Mouse (Mus musculus): ENCODE measurements at regions not wholly inside any gene's neighbourhood (a gene's known extent, or its start where the extent isn't known, plus 50 kb on each side); places are given as distances from the start of the nearest gene placed in this dataset.

DNA sequence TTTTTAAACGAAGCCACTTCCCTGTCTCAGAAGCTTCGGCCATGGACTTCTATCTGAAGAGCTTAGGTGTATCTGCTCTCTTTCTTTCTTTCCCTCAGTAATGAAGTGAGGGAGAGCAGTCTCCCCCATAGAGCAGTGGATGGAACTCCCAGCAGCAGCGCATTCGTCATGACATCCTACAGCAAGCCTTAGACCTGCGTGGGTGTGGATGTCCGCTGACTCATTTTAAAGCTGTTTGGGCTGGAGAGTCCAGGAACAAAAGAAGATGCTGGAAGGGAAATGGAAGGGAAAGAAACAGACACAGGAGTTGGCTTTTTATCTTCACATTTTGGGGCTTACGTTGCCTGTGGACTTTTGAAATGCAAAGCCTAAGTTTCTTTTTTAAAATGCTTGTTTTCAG lies 190.3 kb upstream of the Arhgap24 start:
- DNase-seq (ENCODE audit: low read depth, low spot score) = no peak

DNA sequence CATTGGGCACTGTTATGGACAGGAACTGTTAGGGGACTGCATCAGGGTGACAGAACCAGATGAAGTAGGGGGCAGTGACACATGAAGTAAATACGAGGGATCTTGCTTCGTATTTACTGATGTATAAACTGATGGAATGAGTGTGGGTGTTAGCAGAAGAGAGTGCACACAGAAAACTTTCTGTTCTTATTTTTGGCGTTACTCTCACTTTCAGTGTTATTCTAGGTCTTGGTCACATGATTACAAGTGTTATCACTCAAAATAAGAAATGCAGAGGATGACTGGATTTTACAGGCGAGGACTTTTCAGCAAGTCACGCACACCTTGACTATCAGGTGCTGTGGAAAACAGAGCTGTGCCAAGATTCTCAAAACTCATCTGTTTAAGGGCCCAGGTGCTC lies 185.6 kb upstream of the Arhgap24 start:
- DNase-seq (ENCODE audit: low read depth, low spot score) = no peak

DNA sequence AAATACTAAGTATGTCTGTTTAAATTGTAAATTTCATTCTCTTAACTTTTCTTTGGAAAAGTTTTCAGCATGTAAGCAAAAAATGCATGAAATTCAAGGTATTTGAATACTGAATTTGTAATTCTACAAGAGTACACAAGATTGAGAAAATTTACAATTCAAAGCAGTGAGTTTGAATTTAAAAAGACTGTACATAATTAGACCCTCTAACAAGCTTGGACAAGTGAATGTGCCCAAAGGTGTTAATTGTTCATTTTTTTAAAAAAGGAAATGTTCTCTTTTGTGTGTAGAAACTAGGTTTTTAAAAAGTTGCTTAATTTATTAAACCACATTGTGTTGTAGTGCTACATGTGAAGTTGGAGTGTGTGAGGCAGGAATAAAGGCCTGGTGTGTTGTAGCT lies 174.9 kb upstream of the Arhgap24 start:
- no peak for DNase-seq (ENCODE audit: low read depth, low spot score)

DNA sequence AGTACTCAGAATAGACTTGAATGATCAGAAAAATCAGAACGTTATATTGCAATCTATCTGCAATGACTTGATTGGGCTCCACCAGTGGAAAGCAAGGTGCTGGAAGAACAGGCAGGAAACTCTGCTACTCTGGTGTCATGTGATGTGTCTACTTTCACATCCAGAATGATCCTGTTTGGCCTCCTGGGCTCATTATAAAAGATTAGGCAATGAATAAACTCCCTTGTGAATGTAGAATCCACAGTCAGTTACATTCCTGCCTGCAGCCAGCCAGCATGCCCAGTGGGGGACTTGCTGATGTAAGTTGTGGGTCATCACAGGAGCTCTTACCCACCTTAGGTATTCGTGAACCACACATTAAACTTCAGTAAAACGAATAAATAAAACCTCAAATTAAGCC lies 174.5 kb upstream of the Arhgap24 start:
- DNase-seq (ENCODE audit: low read depth, low spot score) = no peak

DNA sequence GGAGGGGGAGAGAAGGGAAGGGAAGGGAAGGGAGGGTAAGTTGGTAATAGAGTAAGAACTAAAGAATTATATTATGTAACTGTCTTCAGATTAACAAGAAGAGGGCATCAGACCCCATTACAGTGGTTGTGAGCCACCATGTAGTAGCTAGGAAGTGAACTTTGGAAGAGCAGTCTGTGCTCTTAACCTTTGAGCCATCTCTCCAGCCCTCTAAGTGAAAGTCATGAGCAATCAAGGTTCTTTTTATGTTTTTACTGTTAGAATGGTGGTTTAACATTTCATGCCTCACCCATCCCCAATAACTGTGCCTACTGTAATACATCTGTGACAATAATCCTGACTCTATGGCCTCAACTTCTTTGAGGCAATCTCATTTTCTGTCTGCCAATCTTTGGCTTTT lies 169.6 kb upstream of the Arhgap24 start:
- DNase-seq (ENCODE audit: low read depth, low spot score) = no peak

DNA sequence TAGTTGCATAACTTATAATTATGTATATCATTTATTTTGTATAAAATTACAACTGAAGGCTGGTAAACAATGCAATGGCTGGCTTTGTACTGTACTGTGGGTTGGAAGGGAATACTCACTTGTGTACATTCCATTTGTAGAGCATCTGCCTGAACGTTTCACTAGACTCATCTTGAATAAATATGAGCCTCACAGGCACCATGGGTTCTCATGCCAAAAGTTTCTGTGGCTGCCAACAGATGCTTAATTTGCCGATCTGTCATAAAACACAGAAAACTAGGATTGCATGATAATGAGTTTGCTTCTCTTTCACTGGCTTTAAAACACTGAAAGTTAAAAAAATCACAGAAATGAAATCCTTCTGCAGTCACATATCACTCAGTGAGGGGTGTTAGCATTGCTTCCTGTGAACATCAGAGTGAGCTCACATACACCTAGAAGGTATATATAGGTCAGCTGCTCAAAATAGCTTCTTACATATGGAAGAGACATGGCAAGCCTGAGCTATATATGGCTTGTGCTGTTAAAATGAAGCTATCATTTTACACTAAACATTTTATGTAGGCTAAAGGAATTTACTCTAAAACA lies 152.9 kb upstream of the Arhgap24 start:
- no peak for DNase-seq (ENCODE audit: low read depth, low spot score)

DNA sequence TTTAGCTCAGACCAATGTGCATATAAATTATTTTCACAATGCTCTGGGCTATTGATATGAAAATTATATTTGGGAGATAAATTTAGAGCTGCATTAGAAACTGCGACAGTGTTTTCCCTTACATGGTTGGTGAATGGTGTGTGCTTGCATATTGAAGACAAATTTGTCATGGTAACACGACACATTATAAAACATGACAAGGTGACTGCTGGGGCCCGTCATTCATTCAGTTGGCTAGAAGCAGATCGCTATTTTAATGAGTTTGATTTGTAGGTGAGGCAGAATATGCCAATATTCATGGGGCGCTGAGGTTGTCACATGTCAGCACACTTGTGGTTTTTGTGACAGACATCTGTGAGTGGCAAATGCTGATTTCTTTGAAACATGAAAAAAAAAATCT lies 147.3 kb upstream of the Arhgap24 start:
- DNase-seq (ENCODE audit: low read depth, low spot score) = no peak

DNA sequence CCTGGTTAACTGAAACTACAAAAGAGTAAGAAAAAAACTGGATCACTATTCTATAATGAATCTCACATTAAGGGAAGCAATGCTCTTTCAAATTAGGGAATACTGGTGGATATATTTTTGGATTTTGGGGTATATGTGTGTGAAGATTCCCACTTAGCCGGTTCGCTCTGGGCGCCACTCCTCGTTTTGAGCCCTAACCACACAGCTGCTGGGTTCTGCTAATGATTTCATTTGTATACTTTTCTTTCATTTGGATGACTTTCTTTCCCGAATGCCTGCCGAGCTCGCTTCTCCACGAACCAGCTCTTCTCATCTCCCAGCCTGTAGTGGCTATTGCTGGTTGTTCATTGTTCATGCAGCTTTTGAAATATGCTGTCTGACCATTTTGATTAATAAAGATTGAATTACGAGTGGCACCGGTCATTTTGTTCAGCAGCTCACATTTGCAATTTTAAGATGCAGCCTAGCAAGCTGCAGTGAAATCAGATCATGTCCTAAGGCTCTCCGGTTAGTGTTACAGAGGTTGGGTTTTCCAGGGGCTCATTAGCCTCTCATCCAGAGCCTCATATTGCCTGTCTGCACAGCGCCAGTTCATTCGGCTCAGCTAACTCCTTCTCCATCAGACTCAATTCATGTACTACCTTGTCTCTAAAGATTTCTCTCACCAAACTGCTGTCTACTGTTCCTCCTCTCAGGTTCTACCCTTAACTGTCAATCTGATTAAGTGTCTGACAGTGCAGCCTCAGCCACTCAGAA lies 146.6 kb upstream of the Arhgap24 start:
- no peak for DNase-seq (ENCODE audit: low read depth, low spot score)

DNA sequence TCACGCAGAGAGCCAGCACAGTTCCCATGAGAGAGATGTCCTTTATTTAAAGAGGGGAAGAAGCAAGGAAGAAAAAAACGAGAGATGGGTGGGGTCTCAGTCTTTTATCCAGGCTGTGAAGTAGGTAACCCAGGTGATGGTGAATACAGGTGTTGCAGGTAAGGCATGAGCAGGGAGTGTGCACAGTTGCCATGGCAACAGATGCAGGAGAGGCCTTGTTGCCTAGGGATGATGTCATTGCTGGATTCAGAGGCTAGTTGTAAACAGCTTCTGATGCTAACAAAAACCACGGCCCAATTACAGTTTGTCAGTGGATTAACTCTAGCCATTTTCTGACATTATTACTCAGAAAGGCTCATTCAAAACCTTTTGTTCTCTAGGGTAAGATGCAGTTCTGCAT lies 114.7 kb upstream of the Arhgap24 start:
- no peak for DNase-seq (ENCODE audit: low read depth, low spot score)

DNA sequence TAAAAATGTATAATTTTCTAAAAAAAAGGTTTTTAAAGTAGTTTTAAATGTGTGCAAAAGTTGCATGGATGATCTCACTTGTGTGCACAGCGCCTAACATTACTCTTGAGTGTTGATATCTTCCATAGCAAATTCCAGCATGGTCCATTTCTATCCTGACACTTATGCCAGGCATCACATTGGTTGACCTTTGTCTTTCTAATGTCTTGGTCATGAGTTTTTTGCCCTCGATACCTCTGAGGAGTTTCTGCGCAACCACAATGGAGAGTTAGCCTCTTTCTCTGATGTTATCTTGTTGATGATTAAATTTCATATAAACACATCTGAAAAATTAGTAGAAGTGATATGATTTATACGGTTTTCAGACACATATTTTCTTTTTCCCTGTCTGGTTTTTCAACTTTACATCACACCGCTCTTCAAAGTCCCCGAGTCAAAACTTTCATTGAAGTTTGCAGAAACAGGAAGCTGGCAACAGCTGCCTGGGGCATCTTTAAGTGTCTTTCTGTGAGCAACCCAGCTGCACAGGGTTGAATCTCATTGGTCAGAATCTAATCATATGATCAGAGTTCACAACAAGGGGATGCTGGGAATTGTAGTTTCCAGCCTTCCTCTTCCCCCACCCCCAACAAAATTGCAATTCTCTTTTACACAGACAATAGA lies 107.8 kb upstream of the Arhgap24 start:
- DNase-seq (ENCODE audit: low read depth, low spot score) = peak; percentile 20

DNA sequence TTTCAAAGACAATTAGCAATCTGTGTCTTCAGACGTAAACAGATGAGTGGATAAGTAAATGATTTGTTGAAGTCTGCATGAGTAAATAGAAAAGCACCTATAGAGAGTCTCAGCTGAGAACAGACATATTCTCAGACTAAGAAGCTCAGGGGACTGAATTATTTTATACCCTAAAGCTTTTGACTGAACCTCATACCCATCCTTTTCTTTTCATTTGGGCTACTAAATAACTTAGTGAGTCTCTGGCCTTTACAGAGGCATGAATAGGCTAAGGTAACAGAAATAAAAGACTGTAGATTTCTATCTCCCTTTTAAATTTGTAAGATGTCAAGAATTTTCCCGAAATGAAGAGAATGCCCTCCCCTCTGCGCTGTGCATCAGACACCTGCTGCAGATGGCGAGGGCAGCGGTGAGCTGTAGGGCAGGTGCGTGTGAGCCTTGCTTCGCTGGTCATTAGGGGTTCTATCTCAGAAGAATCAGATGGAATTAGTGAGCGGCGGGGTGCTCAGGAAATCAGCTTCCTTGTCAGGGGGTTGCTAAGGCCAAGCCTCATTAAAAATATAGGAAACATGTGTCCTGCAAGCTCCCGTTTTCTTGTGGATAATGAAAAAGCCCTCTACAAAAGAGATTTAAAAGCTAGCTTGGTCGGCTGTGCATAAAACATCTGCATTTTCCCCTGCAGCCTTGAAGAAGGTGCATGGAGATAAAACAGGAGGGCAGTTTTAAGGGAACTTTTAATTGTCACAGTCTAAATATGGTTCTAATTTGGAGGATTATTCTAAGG lies 107.0 kb upstream of the Arhgap24 start:
- DNase-seq (ENCODE audit: low read depth, low spot score) = no peak

DNA sequence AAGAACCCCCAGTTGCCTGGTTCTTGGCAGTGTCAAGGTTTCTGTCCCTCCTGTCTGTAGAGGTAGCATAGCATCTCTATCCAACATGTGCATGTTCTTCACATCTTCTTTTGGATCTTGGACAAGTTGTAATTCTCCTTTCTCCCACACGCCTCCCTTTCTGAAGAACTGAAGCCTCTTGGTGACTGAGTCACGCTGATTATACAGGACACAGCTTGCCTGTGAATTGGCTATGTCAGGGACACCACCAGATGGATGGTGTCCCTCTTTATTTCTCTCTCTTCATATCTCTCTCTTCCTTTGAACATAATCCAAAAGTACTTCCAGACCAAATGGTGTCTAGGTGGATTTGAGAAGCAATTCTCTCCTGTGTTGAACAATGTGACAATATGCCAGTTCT lies 105.9 kb upstream of the Arhgap24 start:
- DNase-seq (ENCODE audit: low read depth, low spot score) = no peak

DNA sequence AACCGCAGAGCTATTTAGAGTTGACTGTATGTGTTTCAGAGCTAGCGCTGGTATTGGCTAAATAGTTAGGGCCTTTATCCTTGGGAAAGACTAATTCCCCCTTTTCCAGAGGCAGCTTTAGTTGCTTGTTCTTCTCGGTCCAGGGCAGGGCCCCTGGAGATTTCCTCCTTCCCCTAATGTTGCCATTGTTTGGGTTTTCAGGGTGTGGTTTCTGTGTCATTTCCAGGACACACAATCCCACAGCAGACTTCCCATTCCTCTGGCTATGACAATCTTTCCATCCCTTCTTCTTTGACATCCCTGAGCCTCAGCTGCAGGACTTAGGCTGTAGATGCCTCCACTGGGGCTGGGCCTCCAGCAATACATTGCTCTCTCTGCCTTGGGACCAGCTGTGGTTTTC lies 87.2 kb upstream of the Arhgap24 start:
- DNase-seq (ENCODE audit: low read depth, low spot score) = no peak

DNA sequence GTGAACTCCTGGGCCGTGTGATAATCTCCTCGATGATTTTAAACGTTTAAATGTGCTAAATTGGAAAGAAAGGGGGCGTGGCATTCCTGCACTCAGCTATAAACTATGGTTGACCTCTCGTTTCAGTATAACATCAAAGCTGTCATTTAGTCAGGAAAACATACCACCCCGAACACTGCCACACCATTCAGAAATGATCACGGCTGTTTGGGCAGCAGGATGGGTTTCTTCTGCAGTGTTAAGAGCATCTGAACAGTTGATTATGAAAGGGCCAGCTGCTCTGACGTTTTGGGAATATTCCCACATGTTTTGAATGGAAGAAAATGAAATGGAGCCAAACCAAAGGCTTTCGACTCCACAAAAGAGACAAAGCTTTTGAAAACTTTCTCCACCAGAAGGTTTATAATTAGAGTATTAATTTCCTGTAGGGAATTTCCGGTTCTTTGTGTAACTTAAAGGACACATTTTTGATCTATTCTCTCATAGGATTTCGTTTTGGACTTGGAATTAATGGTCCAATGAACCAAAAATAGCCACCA lies 85.5 kb upstream of the Arhgap24 start:
- DNase-seq (ENCODE audit: low read depth, low spot score) = no peak

DNA sequence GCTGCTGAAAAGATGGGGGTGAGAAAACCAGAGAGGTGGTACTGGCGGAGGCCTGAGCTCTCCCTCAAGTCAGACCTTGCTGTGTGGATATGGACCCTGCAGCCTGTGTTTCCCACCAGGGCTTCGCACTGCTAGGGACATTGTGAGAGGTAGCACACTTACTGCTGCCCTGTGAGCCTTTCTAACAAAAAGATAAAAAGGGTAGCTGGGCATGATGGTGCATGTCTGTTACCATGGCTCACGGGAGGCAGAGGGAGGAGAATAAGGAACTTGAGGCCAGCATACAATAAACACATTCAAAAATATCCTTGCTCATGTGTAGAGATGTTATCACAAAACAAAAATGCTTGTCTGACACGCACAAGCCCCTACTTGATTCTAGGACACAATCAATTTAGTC lies 82.2 kb upstream of the Arhgap24 start:
- DNase-seq (ENCODE audit: low read depth, low spot score) = no peak

DNA sequence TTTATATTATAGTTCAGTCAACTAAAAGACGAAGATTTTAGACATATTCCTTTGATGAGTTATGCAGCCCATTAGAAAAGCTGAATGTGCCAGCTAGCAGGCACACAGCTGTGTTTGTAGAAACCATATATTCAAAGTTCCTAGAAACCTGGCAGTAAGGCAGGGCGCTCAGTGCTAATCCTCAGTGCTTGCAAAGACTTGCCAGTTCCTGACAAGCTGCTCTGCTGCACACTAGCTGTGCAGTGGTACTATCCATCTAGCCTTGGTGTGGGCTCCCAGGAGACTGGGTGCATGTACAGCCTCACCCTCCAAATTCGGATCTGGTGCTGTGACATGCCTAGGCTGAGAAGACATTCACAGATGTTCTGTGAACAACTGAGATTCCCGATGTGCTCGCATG lies 63.5 kb upstream of the Arhgap24 start:
- DNase-seq (ENCODE audit: low read depth, low spot score) = no peak

DNA sequence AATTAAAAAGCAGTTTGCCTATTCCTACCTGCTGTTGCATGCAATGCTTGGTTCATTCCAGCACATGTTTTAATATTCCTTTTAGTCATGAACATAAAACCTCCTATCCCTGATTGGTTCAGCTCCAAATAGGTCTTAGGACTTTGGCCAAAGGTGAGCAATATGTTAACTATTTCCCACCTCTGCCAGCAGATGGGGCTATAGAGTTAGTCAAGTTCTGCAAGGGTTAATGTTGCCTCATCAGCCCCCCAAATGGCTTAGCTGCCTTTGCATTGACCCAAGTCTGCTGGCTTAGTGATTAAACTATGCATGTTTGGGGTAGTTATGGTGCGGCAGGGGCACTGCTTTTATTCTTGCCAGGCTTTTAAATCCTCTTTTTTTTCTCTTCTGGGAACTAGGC lies 62.1 kb upstream of the Arhgap24 start:
- peak; percentile 4 for DNase-seq (ENCODE audit: low read depth, low spot score)

DNA sequence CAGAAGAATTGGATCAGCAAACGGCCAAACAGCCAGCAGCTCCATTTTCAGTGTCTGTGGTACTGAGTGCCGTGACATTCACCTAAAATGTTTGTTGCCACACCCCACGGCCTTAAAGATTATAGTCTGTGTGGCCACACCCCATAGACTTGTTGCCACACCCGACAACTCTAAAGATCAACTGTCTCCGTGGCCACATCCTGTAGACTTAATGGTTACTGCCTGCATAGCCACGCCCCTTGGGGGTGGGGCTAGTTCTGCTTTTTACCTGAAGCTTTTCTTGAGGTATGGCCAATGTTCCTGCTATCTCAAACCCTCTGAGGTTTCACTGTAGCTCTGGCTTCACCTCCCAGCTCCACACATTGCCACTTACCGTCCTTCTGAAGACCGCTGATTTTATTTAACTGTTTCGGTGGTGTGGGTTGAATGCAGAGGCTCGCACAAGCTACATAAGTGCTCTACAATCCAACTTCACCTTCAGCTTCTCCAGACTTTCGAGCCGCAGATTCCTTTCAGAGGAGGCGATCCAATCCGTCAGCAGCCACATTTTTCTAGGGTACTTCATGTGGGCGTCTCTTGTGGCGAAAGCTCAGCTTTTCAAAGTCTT lies 56.5 kb upstream of the Arhgap24 start:
- no peak for DNase-seq (ENCODE audit: low read depth, low spot score)

DNA sequence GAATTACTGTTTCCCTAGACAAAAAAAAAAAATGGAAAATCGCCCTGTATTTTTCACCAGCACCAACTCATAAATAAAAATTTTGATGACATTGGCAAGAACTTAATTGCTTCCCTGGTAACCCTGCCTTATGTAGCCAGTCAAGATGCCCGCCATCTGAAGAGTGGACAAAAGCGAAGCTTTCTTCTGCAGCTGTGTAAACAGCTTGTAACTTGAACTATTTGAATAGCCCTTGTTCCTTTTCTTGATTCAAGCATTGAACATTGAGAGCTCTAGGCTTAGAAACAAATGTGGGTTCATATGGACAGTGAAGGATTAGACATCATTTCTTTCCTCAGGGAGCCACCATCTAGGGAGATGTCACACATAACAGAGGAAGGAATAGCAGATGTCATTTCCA lies 52.9 kb upstream of the Arhgap24 start:
- no peak for DNase-seq (ENCODE audit: low read depth, low spot score)

Data from retina, postnatal 7 days (tissue).